Mouse (Mus musculus): ENCODE measurements around the gene Ubtd1.

The Ubtd1 gene

GRCm38 (mm10) chr19:42021681-42022541, 40.3 kb downstream of the Ubtd1 start:
- peak; percentile 45 for DNase-seq (ENCODE audit: low spot score)

GRCm38 (mm10) chr19:42022542-42022848, 40.9 kb downstream of the Ubtd1 start:
- DNase-seq (ENCODE audit: low spot score) = no peak

- DNase-seq (ENCODE audit: low spot score) = peak; percentile 79
Measured at GRCm38 (mm10) chr19:42026158-42026557, 44.6 kb downstream of the Ubtd1 start.

- DNase-seq (ENCODE audit: low spot score) = no peak
Measured at GRCm38 (mm10) chr19:42031112-42031511, 49.5 kb downstream of the Ubtd1 start.

- DNase-seq (ENCODE audit: low spot score) = no peak
Measured at GRCm38 (mm10) chr19:42033611-42034010, 52.0 kb downstream of the Ubtd1 start.

GRCm38 (mm10) chr19:42034146-42034775, 52.7 kb downstream of the Ubtd1 start:
- no peak for DNase-seq (ENCODE audit: low spot score)

GRCm38 (mm10) chr19:42034881-42035455, 53.4 kb downstream of the Ubtd1 start:
- DNase-seq (ENCODE audit: low spot score) = no peak

- peak; percentile 85 for DNase-seq (ENCODE audit: low spot score)
Measured at GRCm38 (mm10) chr19:42035456-42036248, 54.1 kb downstream of the Ubtd1 start, which contains the start of gene Ankrd2. Ankrd2 (plus strand) TSS chr19:42036000.

- no peak for DNase-seq (ENCODE audit: low spot score)
Measured at GRCm38 (mm10) chr19:42036357-42036756, 54.8 kb downstream of the Ubtd1 start.

GRCm38 (mm10) chr19:42037167-42037702, 55.7 kb downstream of the Ubtd1 start:
- no peak for DNase-seq (ENCODE audit: low spot score)

- DNase-seq (ENCODE audit: low spot score) = no peak
Measured at GRCm38 (mm10) chr19:42038310-42038709, 56.7 kb downstream of the Ubtd1 start.

GRCm38 (mm10) chr19:42043988-42044387, 62.4 kb downstream of the Ubtd1 start:
- DNase-seq (ENCODE audit: low spot score) = no peak

GRCm38 (mm10) chr19:42045269-42046102, 63.9 kb downstream of the Ubtd1 start, which contains the start of gene Hoga1:
Hoga1 (plus strand) TSS chr19:42045610.
- DNase-seq (ENCODE audit: low spot score) = peak; percentile 72

GRCm38 (mm10) chr19:42050251-42050650, 68.7 kb downstream of the Ubtd1 start:
- DNase-seq (ENCODE audit: low spot score) = no peak

GRCm38 (mm10) chr19:42051351-42051750, 69.8 kb downstream of the Ubtd1 start:
- DNase-seq (ENCODE audit: low spot score) = no peak

GRCm38 (mm10) chr19:42051948-42052347, 70.4 kb downstream of the Ubtd1 start, which contains the start of gene 4933411K16Rik:
4933411K16Rik (plus strand) TSS chr19:42052248.
- DNase-seq (ENCODE audit: low spot score) = no peak

GRCm38 (mm10) chr19:42054255-42054654, 72.7 kb downstream of the Ubtd1 start:
- DNase-seq (ENCODE audit: low spot score) = peak; percentile 32

- peak; percentile 41 for DNase-seq (ENCODE audit: low spot score)
Measured at GRCm38 (mm10) chr19:42055881-42056280, 74.3 kb downstream of the Ubtd1 start.

- no peak for DNase-seq (ENCODE audit: low spot score)
Measured at GRCm38 (mm10) chr19:42056719-42057409, 75.3 kb downstream of the Ubtd1 start.

GRCm38 (mm10) chr19:42058426-42058825, 76.9 kb downstream of the Ubtd1 start:
- no peak for DNase-seq (ENCODE audit: low spot score)

All from ovary, postnatal 36 days (tissue).